Mouse (Mus musculus): ENCODE measurements at regions not wholly inside any gene's neighbourhood (a gene's known extent, or its start where the extent isn't known, plus 50 kb on each side); places are given as distances from the start of the nearest gene placed in this dataset.

DNA sequence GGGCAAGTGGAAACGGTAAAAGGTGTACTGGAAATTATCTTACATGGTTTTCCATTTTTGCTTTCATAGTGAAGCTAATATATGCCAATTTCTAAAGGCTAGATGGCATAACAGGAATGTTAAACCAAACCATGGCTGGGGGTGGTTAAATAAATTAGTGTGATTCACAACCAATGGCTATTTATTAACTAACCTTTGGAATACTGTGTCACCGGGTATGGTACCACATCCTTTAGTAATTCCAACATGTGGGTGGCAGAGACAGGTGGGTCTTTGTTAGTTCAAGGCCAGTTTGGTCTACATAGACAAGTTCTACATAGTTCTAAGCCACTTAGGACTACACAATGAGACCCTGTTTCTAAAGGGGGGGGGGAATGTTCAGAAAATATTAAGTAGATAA is 179.8 kb upstream of the Plxnc1 start:
- Histone ChIP-seq H3K4me1 (ENCODE audit: control insufficient read depth, insufficient read depth, low read length) (peaks cover 1% of the 10 kb centered on the region; the same call in 1 of the 2 replicates), H3K27ac (replicated peaks; ENCODE audit: insufficient read depth, low read depth, low read length) (no peak overlapping the region), H3K27me3 (ENCODE audit: control insufficient read depth, insufficient read depth, low read length) (no peaks in the 10 kb centered on the region), H3K79me2 (ENCODE audit: control insufficient read depth, insufficient read depth, low read length) (no peaks in the 10 kb centered on the region), H3K9ac (ENCODE audit: low read depth, low read length) (no peak overlapping the region), H3K36me3 (ENCODE audit: control insufficient read depth, insufficient read depth, low read length) (no peaks in the 10 kb centered on the region), H3K4me3 (ENCODE audit: insufficient read depth, low read depth, low read length) (no peak overlapping the region)
- TF ChIP-seq CTCF (IDR thresholded peaks at IDR 0.05; ENCODE audit: low read depth, low read length) (no peak), POLR2A (IDR thresholded peaks at IDR 0.05; ENCODE audit: extremely low read depth, insufficient read depth, low read length) (no peak)
- 62% methylated on average over 2 of the region's 2 CpGs for WGBS
- DNase-seq (ENCODE audit: extremely low read depth, low read depth, low spot score): no peak

DNA sequence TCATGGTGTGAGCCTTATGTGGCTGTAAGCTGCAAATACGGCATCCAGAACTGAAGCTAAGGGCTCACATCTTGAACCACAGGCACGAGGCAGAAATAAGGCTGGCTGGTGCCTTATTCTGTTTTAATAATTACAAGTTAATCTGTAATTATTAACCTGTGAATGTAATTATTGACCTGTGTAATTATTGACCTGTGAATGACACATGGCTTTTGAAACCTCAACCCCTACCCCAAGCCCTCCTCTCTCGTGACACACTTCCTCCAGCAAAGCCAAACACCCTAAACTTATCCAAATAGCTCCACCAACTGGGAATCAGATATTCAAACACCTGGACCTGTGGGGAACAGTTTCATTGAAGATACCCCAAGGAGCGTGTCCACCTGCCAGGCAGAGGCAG is 175.4 kb upstream of the Plxnc1 start:
- DNase-seq (ENCODE audit: extremely low read depth, low read depth, low spot score): peak; percentile 69
- TF ChIP-seq CTCF (IDR thresholded peaks at IDR 0.05; ENCODE audit: low read depth, low read length) (no peak), POLR2A (IDR thresholded peaks at IDR 0.05; ENCODE audit: extremely low read depth, insufficient read depth, low read length) (no peak)
- Histone ChIP-seq H3K27ac (replicated peaks; ENCODE audit: insufficient read depth, low read depth, low read length) (no peak overlapping the region), H3K79me2 (ENCODE audit: control insufficient read depth, insufficient read depth, low read length) (no peaks in the 10 kb centered on the region), H3K4me3 (ENCODE audit: insufficient read depth, low read depth, low read length) (no peak overlapping the region), H3K27me3 (ENCODE audit: control insufficient read depth, insufficient read depth, low read length) (no peaks in the 10 kb centered on the region), H3K4me1 (ENCODE audit: control insufficient read depth, insufficient read depth, low read length) (peaks cover 16% of the 10 kb centered on the region), H3K9ac (ENCODE audit: low read depth, low read length) (no peak overlapping the region), H3K36me3 (ENCODE audit: control insufficient read depth, insufficient read depth, low read length) (no peaks in the 10 kb centered on the region)
- 42% methylated on average over 4 of the region's 4 CpGs for WGBS

DNA sequence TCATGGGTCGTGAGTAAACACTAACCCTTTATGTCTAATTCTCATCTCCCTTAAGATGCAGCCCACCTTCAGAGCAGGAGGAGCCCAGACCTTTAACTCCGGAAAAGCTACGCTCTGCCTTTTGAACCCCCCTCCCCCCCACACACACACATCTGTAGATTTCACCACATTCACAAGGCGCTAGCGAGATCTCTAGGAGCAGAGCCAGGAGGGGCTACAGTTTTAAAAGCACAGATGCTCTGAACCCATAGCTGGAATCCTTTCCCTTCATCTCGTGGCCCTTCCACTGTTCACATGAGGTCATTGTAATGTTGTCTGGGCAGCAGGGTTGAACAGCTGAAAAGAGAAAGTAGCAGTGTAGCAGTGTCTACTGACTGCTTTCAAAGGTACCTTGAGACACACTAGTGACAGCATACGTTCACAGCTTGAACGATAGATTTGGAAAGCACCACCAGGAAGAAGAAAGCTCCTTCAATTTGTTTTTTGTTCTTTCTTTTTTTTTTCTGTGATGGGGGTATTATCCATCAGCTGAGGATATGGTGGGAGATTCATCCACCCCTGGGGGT is 174.2 kb upstream of the Plxnc1 start:
- TF ChIP-seq POLR2A (IDR thresholded peaks at IDR 0.05; ENCODE audit: extremely low read depth, insufficient read depth, low read length): no peak
- TF ChIP-seq CTCF (IDR thresholded peaks at IDR 0.05; ENCODE audit: low read depth, low read length): no peak
- Histone ChIP-seq H3K79me2 (ENCODE audit: control insufficient read depth, insufficient read depth, low read length) (no peaks in the 10 kb centered on the region), H3K4me3 (ENCODE audit: insufficient read depth, low read depth, low read length) (no peak overlapping the region), H3K9ac (ENCODE audit: low read depth, low read length) (no peak overlapping the region), H3K36me3 (ENCODE audit: control insufficient read depth, insufficient read depth, low read length) (no peaks in the 10 kb centered on the region), H3K27ac (replicated peaks; ENCODE audit: insufficient read depth, low read depth, low read length) (no peak overlapping the region), H3K4me1 (ENCODE audit: control insufficient read depth, insufficient read depth, low read length) (peaks cover 16% of the 10 kb centered on the region), H3K27me3 (ENCODE audit: control insufficient read depth, insufficient read depth, low read length) (no peaks in the 10 kb centered on the region)
- 85% methylated on average over 8 of the region's 8 CpGs for WGBS
- no peak for DNase-seq (ENCODE audit: extremely low read depth, low read depth, low spot score)

DNA sequence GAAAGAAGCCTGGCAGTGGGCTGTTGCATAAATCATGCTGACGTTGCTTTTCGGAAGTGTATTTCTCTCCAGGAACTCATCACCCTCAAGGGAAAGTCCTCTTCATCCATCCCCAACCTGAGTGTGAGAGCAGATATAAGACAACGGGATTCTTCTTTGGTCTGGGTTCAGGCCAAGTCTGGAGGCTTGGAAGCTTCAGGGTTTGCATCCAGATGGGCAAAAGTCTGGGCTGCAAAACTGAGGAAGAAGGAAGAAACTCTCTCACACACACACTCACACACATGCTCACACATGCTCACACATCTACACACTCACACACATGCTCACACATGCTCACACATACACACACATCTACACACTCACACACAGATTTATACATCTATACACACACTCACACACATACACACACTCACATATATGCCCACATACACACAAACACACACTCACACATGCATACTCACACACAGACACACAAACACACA is 173.1 kb upstream of the Plxnc1 start:
- Histone ChIP-seq H3K4me1 (ENCODE audit: control insufficient read depth, insufficient read depth, low read length) (peaks cover 16% of the 10 kb centered on the region), H3K27ac (replicated peaks; ENCODE audit: insufficient read depth, low read depth, low read length) (no peak overlapping the region), H3K9ac (ENCODE audit: low read depth, low read length) (no peak overlapping the region), H3K36me3 (ENCODE audit: control insufficient read depth, insufficient read depth, low read length) (no peaks in the 10 kb centered on the region), H3K79me2 (ENCODE audit: control insufficient read depth, insufficient read depth, low read length) (no peaks in the 10 kb centered on the region), H3K4me3 (ENCODE audit: insufficient read depth, low read depth, low read length) (no peak overlapping the region), H3K27me3 (ENCODE audit: control insufficient read depth, insufficient read depth, low read length) (no peaks in the 10 kb centered on the region)
- TF ChIP-seq POLR2A (IDR thresholded peaks at IDR 0.05; ENCODE audit: extremely low read depth, insufficient read depth, low read length) (no peak), CTCF (IDR thresholded peaks at IDR 0.05; ENCODE audit: low read depth, low read length) (no peak)
- WGBS: 45% methylated on average over 3 of the region's 3 CpGs
- DNase-seq (ENCODE audit: extremely low read depth, low read depth, low spot score): no peak

DNA sequence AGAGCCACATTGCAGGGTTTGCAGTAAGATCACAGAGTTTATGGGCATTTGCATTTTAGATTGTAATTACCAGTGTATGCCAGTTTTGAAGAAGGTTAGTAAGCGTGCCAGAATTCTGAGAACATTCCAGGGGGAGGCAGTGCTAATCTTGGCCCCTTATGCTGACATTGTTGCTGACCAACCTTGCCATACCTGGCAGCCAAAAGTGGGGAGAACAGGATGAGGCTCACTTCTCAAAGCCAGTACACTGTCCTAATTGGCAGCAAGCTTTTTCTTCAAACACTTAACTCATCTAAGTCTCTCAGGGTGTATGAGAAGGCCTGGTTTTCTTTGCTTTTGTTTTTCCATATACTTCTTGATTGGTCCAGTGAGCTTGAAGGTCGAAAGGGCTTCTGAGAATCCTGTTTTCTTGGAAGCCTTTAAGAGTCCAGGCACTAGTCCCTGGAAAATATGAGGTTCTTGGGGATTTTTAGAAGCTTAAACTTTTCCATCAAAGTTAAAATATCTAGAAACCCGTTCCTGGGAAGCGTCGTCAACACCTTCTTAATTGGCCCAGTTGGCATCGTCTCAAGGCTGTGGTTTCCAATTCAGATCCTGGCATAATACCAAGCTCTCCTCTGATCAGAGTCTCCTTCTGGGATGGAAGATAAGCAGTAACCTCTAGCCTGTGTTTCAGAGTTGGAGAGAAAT is 172.6 kb upstream of the Plxnc1 start:
- Histone ChIP-seq H3K4me1 (ENCODE audit: control insufficient read depth, insufficient read depth, low read length) (peaks cover 16% of the 10 kb centered on the region), H3K79me2 (ENCODE audit: control insufficient read depth, insufficient read depth, low read length) (no peaks in the 10 kb centered on the region), H3K36me3 (ENCODE audit: control insufficient read depth, insufficient read depth, low read length) (no peaks in the 10 kb centered on the region), H3K4me3 (ENCODE audit: insufficient read depth, low read depth, low read length) (no peak overlapping the region), H3K27ac (replicated peaks; ENCODE audit: insufficient read depth, low read depth, low read length) (no peak overlapping the region), H3K9ac (ENCODE audit: low read depth, low read length) (no peak overlapping the region), H3K27me3 (ENCODE audit: control insufficient read depth, insufficient read depth, low read length) (no peaks in the 10 kb centered on the region)
- no peak for TF ChIP-seq POLR2A (IDR thresholded peaks at IDR 0.05; ENCODE audit: extremely low read depth, insufficient read depth, low read length)
- no peak for TF ChIP-seq CTCF (IDR thresholded peaks at IDR 0.05; ENCODE audit: low read depth, low read length)
- DNase-seq (ENCODE audit: extremely low read depth, low read depth, low spot score): peak; percentile 58
- 58% methylated on average over 6 of the region's 6 CpGs for WGBS

DNA sequence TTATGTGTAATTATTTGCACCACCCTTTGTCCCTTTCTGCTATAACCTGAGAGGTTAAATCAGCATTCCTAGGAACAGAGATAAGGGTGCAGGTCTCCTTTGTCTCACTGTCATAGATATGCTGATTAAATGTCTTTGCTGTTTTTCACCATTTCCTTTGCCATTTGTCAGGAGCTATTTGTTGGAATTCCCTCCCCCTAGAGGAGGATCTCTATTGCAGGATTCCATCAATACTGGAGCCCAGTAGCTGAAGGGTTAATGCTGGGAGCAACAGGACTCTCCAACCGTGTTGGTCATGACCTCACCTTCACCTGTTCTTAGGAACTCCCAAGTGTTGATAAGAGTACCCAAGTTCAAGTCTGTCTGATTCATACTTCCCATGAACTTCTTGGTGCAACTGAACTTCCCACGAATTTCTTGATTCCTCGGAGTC is 172.0 kb upstream of the Plxnc1 start:
- H3K9ac ChIP-seq (ENCODE audit: low read depth, low read length): no peak overlapping the region
- no peak for TF ChIP-seq POLR2A (IDR thresholded peaks at IDR 0.05; ENCODE audit: extremely low read depth, insufficient read depth, low read length)
- no peak for TF ChIP-seq CTCF (IDR thresholded peaks at IDR 0.05; ENCODE audit: low read depth, low read length)
- 52% methylated on average over 3 of the region's 3 CpGs for WGBS
- H3K27ac ChIP-seq (replicated peaks; ENCODE audit: insufficient read depth, low read depth, low read length): no peak overlapping the region
- no peaks in the 10 kb centered on the region for H3K27me3 ChIP-seq (ENCODE audit: control insufficient read depth, insufficient read depth, low read length)
- peaks cover 16% of the 10 kb centered on the region for H3K4me1 ChIP-seq (ENCODE audit: control insufficient read depth, insufficient read depth, low read length)
- DNase-seq (ENCODE audit: extremely low read depth, low read depth, low spot score): no peak
- H3K4me3 ChIP-seq (ENCODE audit: insufficient read depth, low read depth, low read length): no peak overlapping the region
- no peaks in the 10 kb centered on the region for H3K36me3 ChIP-seq (ENCODE audit: control insufficient read depth, insufficient read depth, low read length)
- no peaks in the 10 kb centered on the region for H3K79me2 ChIP-seq (ENCODE audit: control insufficient read depth, insufficient read depth, low read length)

Measured in liver, adult 2 months (tissue).